Mouse (Mus musculus) cerebellum, adult (tissue): ENCODE measurements around the gene Olfr1084.
"Not testable (repeated sequence)": the region's sequence is repeated elsewhere in the genome, so short reads cannot be mapped to it uniquely, and the experiment has no call there.

Experiments
- ATAC-seq: cut with Nextera tagmentation; 2 replicates; pipeline ENCODE4 v1.9.2; 2017; ENCODE audit warnings: mild to moderate bottlenecking, moderate library complexity, mixed read lengths; ENCODE audit not compliant: insufficient number of reproducible peaks, low FRiP score, low TSS enrichment

Olfr1084 gene

GRCm38 (mm10) chr2:86639625-86640024 lies at the start of gene Olfr1084:
Gene Olfr1084 (minus strand): TSS chr2:86639725.
- not testable (repeated sequence) for ATAC-seq

- no peak for ATAC-seq
These were observed 40.5 kb upstream of the Olfr1084 start, which contains the start of gene Olfr1086 for GRCm38 (mm10) chr2:86679992-86680391. Gene Olfr1086 (minus strand): TSS chr2:86680092.

GRCm38 (mm10) chr2:86661919-86662318 lies 22.4 kb upstream of the Olfr1084 start, which contains the start of gene Olfr1085:
Gene Olfr1085 (minus strand): TSS chr2:86662019.
- ATAC-seq: no peak

- not testable (repeated sequence) for ATAC-seq
These were observed 40.7 kb downstream of the Olfr1084 start, which contains the start of gene Olfr1082 for GRCm38 (mm10) chr2:86598866-86599265. Gene Olfr1082 (minus strand): TSS chr2:86598966.
